ENCODE assay signal across 27 mouse cellular contexts in genomic region chr3:20243913-20244312, GRCm38 (mm10). TPM values are rescaled to one million over a fixed set of nuclear protein-coding genes. Genes with fewer than 3 reads are reported as not detected.
"Had no signal": no experiment of that assay in that cellular context is flagged by ENCODE, and none has a peak within 500 bp of the region (broad histone marks: within the 10 kb centered on the region; RNA-seq: fewer than 3 reads in every experiment).

No protein-coding gene starts in this region.

- DNase-seq: kidney, adult 2 months; kidney, postnatal 25 days; layer of hippocampus, adult 9-11 months; lung, adult 18-20 months; retina, postnatal 1 day; right cerebral cortex, postnatal 25 days; spleen, adult 18-20 months; thymus, postnatal 14 days; thymus, postnatal 4 days had no signal

- H3K4me2 ChIP-seq: liver, embryonic 11.5 days; liver, embryonic 15.5 days; midbrain, embryonic 12.5 days; midbrain, embryonic 15.5 days; neural tube, embryonic 13.5 days; stomach, embryonic 15.5 days had no signal

- H3K4me1 ChIP-seq: liver, embryonic 15.5 days; midbrain, embryonic 12.5 days; midbrain, embryonic 15.5 days; neural tube, embryonic 13.5 days; stomach, embryonic 15.5 days had no signal

- ATAC-seq: intestine, postnatal 0 days; lung, postnatal 0 days; midbrain, embryonic 15.5 days had no signal

- H3K27ac ChIP-seq: kidney, postnatal 0 days; layer of hippocampus, adult 2 months; liver, embryonic 15.5 days; macrophage; midbrain, embryonic 12.5 days; midbrain, embryonic 15.5 days; neural tube, embryonic 13.5 days; stomach, embryonic 15.5 days had no signal

- H3K9ac ChIP-seq: liver, embryonic 15.5 days; midbrain, embryonic 12.5 days; midbrain, embryonic 15.5 days; neural tube, embryonic 13.5 days; stomach, embryonic 15.5 days had no signal

- H3K4me3 ChIP-seq: layer of hippocampus, adult 2 months; liver, embryonic 15.5 days; midbrain, embryonic 12.5 days; midbrain, embryonic 15.5 days; myocyte; neural tube, embryonic 13.5 days; stomach, embryonic 15.5 days had no signal

- H3K27me3 ChIP-seq: liver, embryonic 15.5 days; midbrain, embryonic 12.5 days; midbrain, embryonic 15.5 days; neural tube, embryonic 13.5 days; stomach, embryonic 15.5 days had no signal

- H3K9me3 ChIP-seq: liver, embryonic 15.5 days; midbrain, embryonic 12.5 days; midbrain, embryonic 15.5 days; neural tube, embryonic 13.5 days; stomach, embryonic 15.5 days had no signal

- H3K36me3 ChIP-seq: liver, embryonic 15.5 days; midbrain, embryonic 12.5 days; midbrain, embryonic 15.5 days; neural tube, embryonic 13.5 days; stomach, embryonic 15.5 days had no signal

RNA-seq across cellular contexts. Expression of gene Cpa3, which starts 1.9 kb away (rescaled TPM):
- total RNA-seq: left cerebral cortex, adult 18-20 months; left cerebral cortex, postnatal 36 days had no signal
- polyA plus RNA-seq: myocyte had no signal

RNA-seq across cellular contexts. Expression of gene Cpb1, which starts 31.6 kb away (rescaled TPM):
- total RNA-seq: layer of hippocampus, adult 2 months; layer of hippocampus, postnatal 25 days; left cerebral cortex, postnatal 36 days; monocyte, adult 5-6 weeks; neutrophil, adult 5-6 weeks had no signal
- polyA plus RNA-seq: limb, embryonic 11.5 days; liver, embryonic 11.5 days; macrophage; midbrain, embryonic 12.5 days; myocyte had no signal
